Mouse (Mus musculus): ENCODE measurements around the gene Vps37d.

Gene Vps37d

DNA sequence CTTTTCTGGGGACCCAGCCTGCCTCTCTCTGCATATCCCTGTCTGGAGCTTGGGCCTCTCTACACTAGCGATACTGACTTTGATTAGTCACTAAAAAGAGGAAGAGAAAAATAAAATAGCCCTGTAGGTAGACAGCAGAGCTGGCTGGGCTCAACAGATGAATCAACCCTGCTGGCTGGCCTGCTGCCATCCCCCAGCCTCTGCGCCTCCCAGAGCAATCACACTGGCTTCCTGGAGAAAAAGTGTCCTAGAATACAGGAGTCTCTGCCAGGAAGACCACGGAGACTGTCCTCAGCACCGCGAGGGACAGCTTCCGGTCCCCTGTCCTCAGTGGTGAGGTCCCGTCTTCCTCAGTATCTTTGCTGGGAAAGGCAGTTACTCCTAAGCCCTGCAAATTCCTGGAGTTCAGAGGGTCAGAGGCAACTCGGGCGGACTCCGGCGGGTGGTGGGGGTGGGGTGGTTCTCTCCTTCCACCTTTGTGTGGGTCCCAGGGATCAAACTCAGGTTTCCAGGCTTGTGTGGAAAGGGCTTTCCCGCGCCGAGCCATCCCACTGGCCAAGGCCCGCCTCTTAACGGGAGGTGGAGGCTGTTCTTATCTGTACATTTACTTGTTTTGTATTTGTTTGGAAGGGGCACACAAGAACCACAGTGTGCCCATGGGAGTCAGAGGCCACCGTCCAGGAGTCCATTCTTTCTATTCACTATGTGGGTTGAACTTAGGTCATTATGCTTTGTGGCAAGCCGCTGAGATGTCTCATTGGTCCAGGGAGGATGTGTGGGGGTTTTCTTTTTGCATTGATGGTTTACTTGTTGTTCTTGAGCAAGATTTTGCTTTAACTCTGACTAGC, 48.8 kb downstream of the Vps37d start:
- CTCF ChIA-PET: no interaction called here

DNA sequence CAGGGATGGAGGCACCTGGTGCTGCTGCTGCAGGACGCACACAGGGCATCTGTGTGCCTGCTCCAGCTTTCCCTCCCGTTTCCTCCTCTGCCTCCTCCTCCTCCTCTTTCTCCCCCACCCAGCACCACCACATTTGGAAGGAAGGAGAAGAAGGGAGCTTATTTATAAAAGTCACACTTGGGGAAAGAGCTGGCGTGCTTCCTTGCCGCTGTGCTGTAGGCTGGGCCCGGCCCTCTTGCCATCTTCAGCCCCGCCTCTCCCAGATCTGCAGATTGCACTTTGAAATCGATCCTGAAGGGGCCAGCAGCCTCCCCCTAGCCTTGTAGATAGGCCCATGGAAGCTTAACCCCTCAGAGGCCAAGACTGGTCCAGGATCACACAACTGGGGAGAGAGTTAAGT, 52.2 kb downstream of the Vps37d start:
- CTCF ChIA-PET: no interaction called here

DNA sequence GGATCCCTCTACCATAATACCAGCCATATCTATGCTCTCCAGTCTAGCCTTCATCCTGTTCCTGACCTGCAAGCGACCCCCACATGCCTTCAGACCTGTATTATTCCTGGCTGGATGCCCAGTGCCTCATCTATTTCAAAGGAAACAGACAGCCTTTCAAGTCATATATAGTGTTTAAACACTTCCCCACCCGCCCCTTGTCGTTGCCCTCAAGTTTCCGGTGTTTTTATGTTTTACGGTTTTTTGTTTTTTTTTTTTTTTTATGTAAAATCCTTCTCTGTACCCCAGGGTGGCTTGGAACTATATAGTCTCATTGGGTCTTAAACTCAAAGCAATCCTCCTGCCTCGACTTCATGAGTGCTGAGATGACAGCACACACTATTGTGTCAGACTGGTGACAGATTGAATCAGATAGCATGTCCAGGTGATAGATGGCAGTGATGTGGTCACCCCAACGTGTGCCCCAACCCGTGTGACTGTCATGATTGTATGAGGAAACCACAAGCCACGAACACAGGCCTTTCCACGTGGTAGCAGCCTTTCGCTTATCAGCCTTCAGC, 53.3 kb downstream of the Vps37d start:
- CTCF ChIA-PET: interaction anchor here (0.7 kb wide), 1 partner anchor 109 kb away, joined by 3 read pairs; no protein-coding TSS in a partner anchor

DNA sequence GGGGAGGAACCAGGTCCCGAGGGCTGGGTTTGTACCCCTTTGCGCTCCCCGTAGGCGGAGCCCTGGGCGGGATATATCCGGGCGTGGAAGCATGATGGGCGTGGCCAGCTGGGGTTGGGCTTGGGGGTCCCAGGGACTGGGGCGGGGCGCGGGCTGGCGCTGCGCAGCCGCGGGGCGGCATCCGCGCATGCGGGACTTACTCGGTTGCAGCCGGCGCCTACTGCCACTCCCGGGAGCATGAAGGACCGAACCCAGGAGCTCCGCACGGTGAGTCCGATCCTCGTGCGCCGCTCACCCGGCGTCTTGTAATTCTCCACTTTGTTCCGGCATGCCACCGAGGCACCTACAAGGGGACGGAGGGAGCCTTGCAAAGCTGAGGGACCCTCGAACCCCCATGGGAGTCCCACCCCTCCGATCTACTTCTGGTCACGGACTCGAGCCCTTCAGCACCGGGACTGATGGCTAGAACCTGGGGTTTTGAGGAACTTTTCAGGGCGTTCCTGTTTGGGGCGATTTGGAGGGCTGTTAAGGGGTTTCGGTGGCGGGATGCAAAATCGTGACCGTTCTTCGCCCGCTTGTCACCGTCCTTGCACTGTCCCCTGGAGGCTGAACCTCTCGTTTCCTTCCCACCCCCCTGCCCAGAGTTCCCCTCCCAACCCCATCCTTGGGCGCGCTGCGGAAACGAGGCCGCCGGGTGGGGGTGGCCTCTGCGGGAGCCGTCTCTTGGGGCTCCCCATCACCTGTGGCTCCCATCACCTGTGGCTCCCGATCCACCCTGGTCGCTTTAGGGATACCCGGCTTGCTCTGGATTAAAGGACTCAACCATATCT, 54.5 kb downstream of the Vps37d start, which contains the start of gene Stx1a:
TSS of gene Stx1a (plus strand) at position 139 of the 830 bp plus-strand sequence.
- CTCF ChIA-PET: interaction anchor here (0.7 to 0.8 kb wide), 2 partner anchors 9 to 110 kb away, joined by 3 read pairs; no protein-coding TSS in a partner anchor
